Mouse (Mus musculus): ENCODE measurements at regions not wholly inside any gene's neighbourhood (a gene's known extent, or its start where the extent isn't known, plus 50 kb on each side); places are given as distances from the start of the nearest gene placed in this dataset.
"Not testable (repeated sequence)": the region's sequence is repeated elsewhere in the genome, so short reads cannot be mapped to it uniquely, and the experiment has no call there.

GRCm38 (mm10) chr1:51590606-51591400, 112.6 kb upstream of the Nabp1 start:
- H3K4me3 ChIP-seq (replicated peaks), result no peak overlapping the region
- no peak for TF ChIP-seq FLI1 (IDR thresholded peaks at IDR 0.05; ENCODE audit: low read length)
- no peak for TF ChIP-seq GATA1 (IDR thresholded peaks at IDR 0.05; ENCODE audit: borderline replicate concordance, low read length)
- no peaks in the 10 kb centered on the region for H3K36me3 ChIP-seq (replicated peaks; ENCODE audit: low read length)
- no peaks in the 10 kb centered on the region for H3K27me3 ChIP-seq (replicated peaks)
- H3K9me3 ChIP-seq, result no peaks in the 10 kb centered on the region
- peaks cover 41% of the 10 kb centered on the region for H3K4me1 ChIP-seq

- no peak for TF ChIP-seq GATA1 (IDR thresholded peaks at IDR 0.05; ENCODE audit: borderline replicate concordance, low read length)
- TF ChIP-seq FLI1 (IDR thresholded peaks at IDR 0.05; ENCODE audit: low read length), result no peak
- peaks cover 24% of the 10 kb centered on the region for H3K4me1 ChIP-seq
- H3K27me3 ChIP-seq (replicated peaks), result no peaks in the 10 kb centered on the region
- H3K36me3 ChIP-seq (replicated peaks; ENCODE audit: low read length), result no peaks in the 10 kb centered on the region
- H3K4me3 ChIP-seq (replicated peaks), result no peak overlapping the region
- no peaks in the 10 kb centered on the region for H3K9me3 ChIP-seq
Measured at GRCm38 (mm10) chr1:51584925-51585424, 106.8 kb upstream of the Nabp1 start.

GRCm38 (mm10) chr1:51583871-51584270, 105.6 kb upstream of the Nabp1 start:
- no peaks in the 10 kb centered on the region for H3K9me3 ChIP-seq

GRCm38 (mm10) chr1:51580074-51580473, 101.8 kb upstream of the Nabp1 start:
- TF ChIP-seq GATA1 (IDR thresholded peaks at IDR 0.05; ENCODE audit: borderline replicate concordance, low read length) (no peak), FLI1 (IDR thresholded peaks at IDR 0.05; ENCODE audit: low read length) (no peak)
- no peaks in the 10 kb centered on the region for H3K27me3 ChIP-seq (replicated peaks)
- H3K4me1 ChIP-seq, result peaks cover 26% of the 10 kb centered on the region
- H3K36me3 ChIP-seq (replicated peaks; ENCODE audit: low read length), result no peaks in the 10 kb centered on the region
- H3K4me3 ChIP-seq (replicated peaks), result no peak overlapping the region
- H3K9me3 ChIP-seq, result no peaks in the 10 kb centered on the region

More at GRCm38 (mm10) chr1:51583871-51584270, 105.6 kb upstream of the Nabp1 start:
- no peaks in the 10 kb centered on the region for H3K36me3 ChIP-seq (replicated peaks; ENCODE audit: low read length)
- no peak overlapping the region for H3K4me3 ChIP-seq (replicated peaks)
- TF ChIP-seq GATA1 (IDR thresholded peaks at IDR 0.05; ENCODE audit: borderline replicate concordance, low read length) (no peak), FLI1 (IDR thresholded peaks at IDR 0.05; ENCODE audit: low read length) (no peak)
- no peaks in the 10 kb centered on the region for H3K27me3 ChIP-seq (replicated peaks)
- peaks cover 24% of the 10 kb centered on the region for H3K4me1 ChIP-seq

- no peaks in the 10 kb centered on the region for H3K27me3 ChIP-seq (replicated peaks)
- H3K36me3 ChIP-seq (replicated peaks; ENCODE audit: low read length), result no peaks in the 10 kb centered on the region
- TF ChIP-seq FLI1 (IDR thresholded peaks at IDR 0.05; ENCODE audit: low read length) (no peak), GATA1 (IDR thresholded peaks at IDR 0.05; ENCODE audit: borderline replicate concordance, low read length) (no peak)
- no peaks in the 10 kb centered on the region for H3K9me3 ChIP-seq
- H3K4me1 ChIP-seq, result peaks cover 17% of the 10 kb centered on the region
- no peak overlapping the region for H3K4me3 ChIP-seq (replicated peaks)
Measured at GRCm38 (mm10) chr1:51577701-51578100, 99.5 kb upstream of the Nabp1 start.

GRCm38 (mm10) chr1:51572314-51573078, 94.3 kb upstream of the Nabp1 start:
- Histone ChIP-seq H3K9me3 (no peaks in the 10 kb centered on the region), H3K27me3 (replicated peaks) (no peaks in the 10 kb centered on the region), H3K4me1 (peaks cover 18% of the 10 kb centered on the region), H3K4me3 (replicated peaks) (no peak overlapping the region), H3K36me3 (replicated peaks; ENCODE audit: low read length) (no peaks in the 10 kb centered on the region)
- TF ChIP-seq GATA1 (IDR thresholded peaks at IDR 0.05; ENCODE audit: borderline replicate concordance, low read length) (no peak), FLI1 (IDR thresholded peaks at IDR 0.05; ENCODE audit: low read length) (no peak)

GRCm38 (mm10) chr1:51569625-51570024, 91.4 kb upstream of the Nabp1 start:
- H3K4me1 ChIP-seq, result peaks cover 20% of the 10 kb centered on the region
- H3K27me3 ChIP-seq (replicated peaks), result no peaks in the 10 kb centered on the region

GRCm38 (mm10) chr1:51566170-51566649, 88.0 kb upstream of the Nabp1 start:
- peaks cover 8% of the 10 kb centered on the region; the same call in 1 of the 2 replicates for H3K4me1 ChIP-seq
- TF ChIP-seq FLI1 (IDR thresholded peaks at IDR 0.05; ENCODE audit: low read length), result no peak
- TF ChIP-seq GATA1 (IDR thresholded peaks at IDR 0.05; ENCODE audit: borderline replicate concordance, low read length), result no peak
- H3K9me3 ChIP-seq, result no peaks in the 10 kb centered on the region
- H3K4me3 ChIP-seq (replicated peaks), result no peak overlapping the region
- H3K36me3 ChIP-seq (replicated peaks; ENCODE audit: low read length), result no peaks in the 10 kb centered on the region
- H3K27me3 ChIP-seq (replicated peaks), result no peaks in the 10 kb centered on the region

More at GRCm38 (mm10) chr1:51569625-51570024, 91.4 kb upstream of the Nabp1 start:
- Histone ChIP-seq H3K36me3 (replicated peaks; ENCODE audit: low read length) (no peaks in the 10 kb centered on the region), H3K4me3 (replicated peaks) (no peak overlapping the region), H3K9me3 (no peaks in the 10 kb centered on the region)
- no peak for TF ChIP-seq FLI1 (IDR thresholded peaks at IDR 0.05; ENCODE audit: low read length)
- TF ChIP-seq GATA1 (IDR thresholded peaks at IDR 0.05; ENCODE audit: borderline replicate concordance, low read length), result no peak

GRCm38 (mm10) chr1:51556616-51557015, 78.4 kb upstream of the Nabp1 start:
- H3K9me3 ChIP-seq; H3K4me3 ChIP-seq (replicated peaks); H3K36me3 ChIP-seq (replicated peaks; ENCODE audit: low read length); H3K27me3 ChIP-seq (replicated peaks); H3K4me1 ChIP-seq: not testable (repeated sequence)

- Histone ChIP-seq H3K4me1 (no peaks in the 10 kb centered on the region), H3K36me3 (replicated peaks; ENCODE audit: low read length) (no peaks in the 10 kb centered on the region), H3K4me3 (replicated peaks) (no peak overlapping the region), H3K27me3 (replicated peaks) (no peaks in the 10 kb centered on the region), H3K9me3 (no peaks in the 10 kb centered on the region)
- TF ChIP-seq GATA1 (IDR thresholded peaks at IDR 0.05; ENCODE audit: borderline replicate concordance, low read length), result no peak
- no peak for TF ChIP-seq FLI1 (IDR thresholded peaks at IDR 0.05; ENCODE audit: low read length)
Measured at GRCm38 (mm10) chr1:51553738-51554137, 75.5 kb upstream of the Nabp1 start.

All from megakaryocyte, embryonic 14.5 days (primary cell).